Mouse (Mus musculus): ENCODE data around the gene Jak1. TPM values are rescaled to one million over a fixed set of nuclear protein-coding genes. Genes with fewer than 3 reads are reported as not detected.
A peak's percentile ranks its signal among the peaks of the same experiment; 100 is the strongest.

Gene Jak1
- polyA plus RNA-seq (2016; fragmentation: Nextera tagmentation; extraction: Ambion mirVana): 42.3 and 48.6 TPM in 2 replicates

DNA sequence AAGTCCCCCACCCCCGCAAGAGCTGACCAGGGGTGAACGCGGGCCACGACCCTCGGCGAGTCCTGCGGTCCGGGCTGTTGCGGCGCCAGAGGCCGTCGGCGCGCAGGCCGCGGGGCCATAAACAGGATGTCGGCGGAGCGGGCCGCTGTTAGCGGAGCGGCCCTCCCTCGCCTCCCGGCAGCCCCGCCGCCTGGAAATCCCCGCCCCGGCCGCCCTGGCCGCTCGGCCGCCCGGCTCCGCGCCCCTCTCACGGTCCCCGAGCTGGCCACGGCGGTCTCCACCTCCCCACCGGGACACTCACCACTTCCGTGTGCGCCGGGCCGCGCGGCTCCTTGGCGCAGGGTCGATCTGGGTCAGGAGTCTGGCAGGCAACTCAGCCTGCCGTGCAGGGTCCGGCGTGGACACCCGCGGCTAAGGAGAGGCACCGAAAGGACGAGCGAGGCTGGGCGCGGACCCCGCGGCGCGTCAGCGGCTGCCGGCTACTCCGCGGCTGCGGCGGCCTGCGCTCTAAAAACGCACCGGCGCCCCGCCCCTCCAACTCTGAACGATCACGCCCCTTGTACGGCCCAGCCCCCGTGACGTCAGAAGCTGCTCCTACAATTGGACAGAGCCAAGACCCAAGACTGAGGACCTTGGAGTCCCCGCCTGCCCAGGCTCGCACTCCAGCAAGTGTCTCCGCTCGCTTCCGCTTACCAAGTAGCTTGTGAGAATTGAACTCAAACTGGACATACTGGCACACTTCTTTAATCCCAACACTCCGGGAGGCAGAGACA is at the start of gene Jak1:
Gene Jak1 (minus strand): TSS at position 542 of the 773 bp plus-strand sequence.
- Histone ChIP-seq H3K9me3 (replicated peaks) (no peaks in the 10 kb centered on the region), H3K27me3 (ENCODE audit: low read depth, poor library complexity, severe bottlenecking) (peaks cover 22% of the 10 kb centered on the region), H3K36me3 (no peaks in the 10 kb centered on the region), H3K4me3 (peak within 1 kb of the TSS; percentile 93), H3K4me1 (peaks cover 18% of the 10 kb centered on the region), H3K27ac (replicated peaks) (peak within 1 kb of the TSS; percentile 90)
- peak; percentile 97 for DNase-seq (ENCODE audit: low spot score)
- under 1% methylated on average over 79 of the region's 84 CpGs for WGBS

DNA sequence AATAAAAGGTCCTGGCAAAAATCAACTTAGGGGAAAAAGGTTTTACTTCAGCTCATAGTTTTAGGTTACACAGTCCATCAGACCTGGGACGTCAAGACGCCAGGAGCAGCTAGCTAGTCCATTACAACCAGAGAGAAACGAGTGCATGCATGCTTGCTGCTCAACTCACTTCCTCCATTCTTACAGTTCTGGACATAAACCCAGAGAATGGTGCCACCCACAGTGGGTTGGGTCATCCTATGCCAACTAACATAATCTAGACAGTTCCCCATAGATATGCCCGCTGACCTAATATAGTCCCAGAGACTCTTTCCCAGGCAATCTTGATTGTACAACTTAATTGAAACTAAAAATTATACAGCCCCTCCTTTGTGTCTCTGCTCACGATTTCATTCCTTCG is 47.0 kb upstream of the Jak1 start:
- Histone ChIP-seq H3K4me1 (no peaks in the 10 kb centered on the region), H3K36me3 (no peaks in the 10 kb centered on the region), H3K4me3 (no peak overlapping the region), H3K27ac (replicated peaks) (no peak overlapping the region), H3K27me3 (ENCODE audit: low read depth, poor library complexity, severe bottlenecking) (peaks cover 23% of the 10 kb centered on the region), H3K9me3 (replicated peaks) (no peaks in the 10 kb centered on the region)
- DNase-seq (ENCODE audit: low spot score): no peak
- 87% methylated on average over 6 of the region's 6 CpGs for WGBS

DNA sequence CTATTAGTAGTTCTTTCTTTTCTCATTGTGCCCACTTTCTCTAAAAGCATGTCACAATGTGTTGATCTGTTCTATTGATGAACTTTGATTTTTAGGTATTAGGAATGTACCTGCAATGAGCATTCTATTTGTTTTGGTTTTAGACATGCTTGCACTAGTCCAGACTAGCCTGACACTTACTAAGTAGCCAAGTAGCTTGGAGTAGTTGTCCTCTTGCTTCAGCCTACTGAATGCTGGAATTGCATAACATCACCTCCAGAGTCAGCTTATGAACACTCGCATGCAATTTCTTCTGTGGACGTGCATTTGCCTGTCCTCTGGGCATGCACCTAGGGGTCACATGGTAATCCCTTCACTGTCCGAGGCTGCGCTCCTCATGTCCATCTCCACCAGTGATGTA is 43.1 kb upstream of the Jak1 start:
- 88% methylated on average over 4 of the region's 4 CpGs for WGBS
- Histone ChIP-seq H3K27ac (replicated peaks) (no peak overlapping the region), H3K4me1 (no peaks in the 10 kb centered on the region), H3K36me3 (no peaks in the 10 kb centered on the region), H3K27me3 (ENCODE audit: low read depth, poor library complexity, severe bottlenecking) (peaks cover 9% of the 10 kb centered on the region), H3K4me3 (no peak overlapping the region), H3K9me3 (replicated peaks) (no peaks in the 10 kb centered on the region)
- no peak for DNase-seq (ENCODE audit: low spot score)

DNA sequence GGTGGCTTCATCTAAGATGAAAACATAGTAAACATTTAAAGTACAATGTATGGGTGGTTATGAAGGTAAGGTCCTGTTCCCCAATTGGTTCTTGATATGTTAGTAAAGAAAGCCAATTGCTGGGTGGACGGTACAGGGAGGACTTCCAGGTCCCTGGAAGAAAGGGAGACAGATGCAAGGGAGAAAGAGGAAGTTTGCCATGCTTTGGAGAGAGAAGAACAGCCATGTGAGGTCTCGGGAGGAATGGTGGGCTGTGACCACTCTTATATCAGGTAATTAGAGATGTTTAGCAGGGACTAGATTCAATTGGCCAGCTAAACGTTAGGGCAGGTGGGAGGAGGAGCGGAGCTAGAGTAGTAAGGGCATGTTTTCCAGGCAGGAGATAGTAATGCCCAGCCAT is 42.2 kb upstream of the Jak1 start:
- WGBS: 81% methylated on average over 4 of the region's 4 CpGs
- no peaks in the 10 kb centered on the region for H3K4me1 ChIP-seq
- DNase-seq (ENCODE audit: low spot score): no peak
- no peak overlapping the region for H3K4me3 ChIP-seq
- H3K27me3 ChIP-seq (ENCODE audit: low read depth, poor library complexity, severe bottlenecking): 0 out of 2 replicates have a peak, but pooled peaks cover under 1% of the 10 kb centered on the region
- H3K36me3 ChIP-seq: no peaks in the 10 kb centered on the region
- H3K9me3 ChIP-seq (replicated peaks): no peaks in the 10 kb centered on the region
- no peak overlapping the region for H3K27ac ChIP-seq (replicated peaks)

DNA sequence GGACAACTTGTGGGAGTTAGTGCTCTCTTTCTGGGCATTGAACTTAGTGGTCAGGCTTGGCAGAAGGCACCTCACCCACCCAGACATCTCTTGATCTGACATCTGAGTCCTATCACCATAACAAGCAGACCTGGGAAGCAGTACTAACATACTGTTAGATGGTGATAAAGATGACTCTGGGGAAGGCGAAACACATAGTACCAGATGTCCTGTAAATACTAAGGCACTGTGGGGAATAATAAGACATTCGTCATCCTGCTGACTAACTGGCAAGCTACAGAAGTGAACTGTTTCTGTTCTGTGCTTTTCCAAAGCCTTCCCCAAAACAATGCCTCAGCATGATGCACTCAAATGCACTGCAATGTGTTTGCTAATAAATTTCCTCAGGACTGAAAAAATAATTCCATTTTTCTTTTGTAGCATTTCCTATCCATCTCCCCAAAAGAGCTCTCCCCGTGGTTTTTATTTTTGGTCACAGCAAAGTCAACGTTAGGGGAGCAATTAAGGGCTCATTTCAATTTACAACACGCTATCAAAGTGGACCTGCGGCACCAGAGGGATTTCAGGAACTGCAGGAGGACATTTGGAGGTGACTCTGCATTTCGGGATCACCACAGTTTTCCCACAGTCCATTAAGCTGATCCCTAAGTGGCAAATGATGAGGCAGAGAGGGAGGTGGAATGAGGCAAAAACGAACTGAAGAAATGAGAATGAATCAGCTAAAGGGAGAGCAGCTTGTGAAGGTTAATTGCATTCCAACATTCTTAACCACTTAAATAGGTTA is 41.2 kb upstream of the Jak1 start:
- H3K4me3 ChIP-seq: no peak overlapping the region
- no peaks in the 10 kb centered on the region for H3K9me3 ChIP-seq (replicated peaks)
- 69% methylated on average over 8 of the region's 8 CpGs for WGBS
- no peak overlapping the region for H3K27ac ChIP-seq (replicated peaks)
- H3K36me3 ChIP-seq: no peaks in the 10 kb centered on the region
- H3K4me1 ChIP-seq: no peaks in the 10 kb centered on the region
- H3K27me3 ChIP-seq (ENCODE audit: low read depth, poor library complexity, severe bottlenecking): no peaks in the 10 kb centered on the region
- no peak for DNase-seq (ENCODE audit: low spot score)

DNA sequence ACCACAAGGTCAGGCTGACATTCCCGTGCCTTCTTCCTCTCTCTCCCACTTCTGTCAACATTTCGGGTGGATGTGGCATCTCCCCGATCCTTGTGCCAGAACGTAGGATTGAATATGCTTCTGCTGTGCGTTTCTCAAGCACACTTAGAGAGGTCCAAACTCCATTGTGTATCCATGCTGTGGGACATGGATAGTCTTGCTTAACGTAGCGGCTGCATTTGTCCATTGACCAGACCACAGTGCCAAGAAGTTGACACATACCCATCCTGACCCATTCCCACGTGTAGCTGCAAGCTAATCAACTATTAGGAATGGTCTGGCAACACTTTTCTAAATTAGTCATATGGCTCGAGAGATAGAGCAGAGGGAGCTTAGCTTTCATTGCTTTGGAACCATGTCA is 40.0 kb upstream of the Jak1 start:
- H3K27me3 ChIP-seq (ENCODE audit: low read depth, poor library complexity, severe bottlenecking): no peaks in the 10 kb centered on the region
- 84% methylated on average over 9 of the region's 9 CpGs for WGBS
- H3K27ac ChIP-seq (replicated peaks): no peak overlapping the region
- no peaks in the 10 kb centered on the region for H3K9me3 ChIP-seq (replicated peaks)
- H3K4me3 ChIP-seq: no peak overlapping the region
- 0 out of 2 replicates have a peak, but pooled peaks cover 2% of the 10 kb centered on the region for H3K4me1 ChIP-seq
- H3K36me3 ChIP-seq: no peaks in the 10 kb centered on the region
- no peak for DNase-seq (ENCODE audit: low spot score)

DNA sequence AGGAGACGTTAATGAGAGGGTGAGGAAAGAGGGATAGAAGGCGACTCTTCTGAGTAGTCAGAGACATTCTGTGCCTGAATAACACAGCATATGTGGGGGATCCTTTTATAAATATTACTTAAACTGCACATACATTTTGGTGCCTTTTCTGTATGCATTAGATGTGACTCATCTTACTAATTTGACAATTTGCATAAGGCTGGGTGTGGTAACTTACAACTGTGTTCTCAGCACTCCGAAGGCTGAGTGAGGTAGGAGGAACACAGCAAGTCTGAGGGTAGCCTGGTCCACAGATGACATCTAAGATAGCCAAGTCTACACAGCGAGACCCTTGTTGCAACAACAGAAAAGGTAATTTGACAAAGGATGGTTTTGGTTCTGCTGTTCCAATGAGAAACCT is 39.0 kb upstream of the Jak1 start:
- WGBS: 88% methylated on average over 4 of the region's 4 CpGs
- Histone ChIP-seq H3K27me3 (ENCODE audit: low read depth, poor library complexity, severe bottlenecking) (no peaks in the 10 kb centered on the region), H3K36me3 (no peaks in the 10 kb centered on the region), H3K4me1 (0 out of 2 replicates have a peak, but pooled peaks cover 2% of the 10 kb centered on the region), H3K27ac (replicated peaks) (no peak overlapping the region), H3K9me3 (replicated peaks) (no peaks in the 10 kb centered on the region), H3K4me3 (no peak overlapping the region)
- no peak for DNase-seq (ENCODE audit: low spot score)

DNA sequence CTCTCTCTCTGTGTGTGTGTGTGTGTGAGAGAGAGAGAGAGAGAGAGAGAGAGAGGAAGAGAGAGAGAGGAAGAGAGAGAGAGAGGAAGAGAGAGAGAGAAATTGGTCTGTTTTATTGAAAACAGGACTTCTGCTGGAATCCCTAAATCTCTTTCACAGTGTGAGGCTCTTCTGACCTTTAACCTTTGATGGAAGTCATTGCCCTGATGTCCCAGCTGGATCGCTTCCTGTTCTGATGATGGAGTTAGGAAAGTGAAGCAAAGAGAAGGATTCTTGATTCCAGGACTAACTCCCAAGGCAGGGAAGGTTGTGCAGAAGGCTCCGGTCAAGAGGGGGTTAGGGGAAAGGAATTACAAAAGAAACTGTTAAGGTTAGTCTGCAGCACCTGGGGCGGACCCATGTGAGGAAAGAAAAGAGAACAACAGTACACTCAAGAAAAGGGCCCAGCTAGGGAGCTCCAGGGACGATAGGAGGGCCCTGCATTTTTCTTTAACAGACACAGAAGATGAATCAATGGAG is 35.4 kb upstream of the Jak1 start:
- Histone ChIP-seq H3K36me3 (no peaks in the 10 kb centered on the region), H3K4me3 (no peak overlapping the region), H3K9me3 (replicated peaks) (no peaks in the 10 kb centered on the region), H3K27ac (replicated peaks) (no peak overlapping the region), H3K27me3 (ENCODE audit: low read depth, poor library complexity, severe bottlenecking) (peaks cover 15% of the 10 kb centered on the region), H3K4me1 (0 out of 2 replicates have a peak, but pooled peaks cover 2% of the 10 kb centered on the region)
- no peak for DNase-seq (ENCODE audit: low spot score)
- 58% methylated on average over 4 of the region's 4 CpGs for WGBS

DNA sequence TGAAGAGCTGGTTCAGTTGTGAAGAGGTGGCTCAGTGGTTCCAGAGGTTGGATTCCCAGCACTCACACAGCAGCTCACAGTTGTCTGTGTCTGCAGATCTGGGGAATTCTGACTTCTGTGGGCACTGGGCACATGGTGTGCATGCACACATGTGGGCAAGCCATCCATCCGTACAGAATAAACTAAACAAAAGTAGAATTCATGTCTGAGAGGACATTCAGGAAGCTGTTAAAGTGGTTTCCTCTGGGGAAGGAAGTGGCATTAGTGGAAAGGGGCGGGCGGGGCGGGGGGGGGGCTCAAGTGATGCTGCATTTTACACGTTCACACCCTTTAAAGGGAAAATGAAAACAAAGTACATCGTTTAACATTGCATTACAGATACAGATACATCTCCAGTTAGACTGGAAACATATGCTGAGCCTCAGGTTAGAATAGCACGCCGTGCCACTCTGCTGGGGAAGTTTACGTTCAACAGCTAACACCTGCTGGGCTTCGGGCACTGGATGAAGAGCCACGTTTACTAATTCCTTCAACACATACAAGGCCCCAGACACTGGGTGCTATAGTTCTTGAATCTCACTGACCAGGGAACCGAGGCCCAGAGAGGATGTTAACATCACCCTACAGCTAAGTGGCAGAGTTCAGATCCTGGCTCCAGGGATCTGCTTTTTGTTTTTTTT is 33.4 kb upstream of the Jak1 start:
- WGBS: 79% methylated on average over 12 of the region's 12 CpGs

DNA sequence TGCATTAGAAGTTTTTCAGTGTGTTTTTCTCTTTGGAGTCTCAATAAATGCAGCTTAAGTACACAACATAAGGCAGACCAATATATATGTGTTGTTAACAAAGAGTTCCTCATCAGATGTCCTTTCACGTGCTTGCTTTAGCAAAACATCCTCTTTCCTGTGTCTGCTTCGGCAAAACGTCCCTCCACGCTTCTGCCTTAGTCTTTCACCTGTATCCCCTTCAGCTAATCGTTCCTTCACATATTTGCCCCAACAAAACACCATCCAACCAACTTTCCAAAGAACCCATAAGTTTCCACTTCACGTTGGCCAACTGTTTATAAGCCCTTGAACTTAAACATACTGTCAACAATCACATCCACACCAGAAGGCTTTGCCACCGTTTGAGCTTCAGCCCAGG is 31.8 kb upstream of the Jak1 start:
- H3K4me1 ChIP-seq: peaks cover 19% of the 10 kb centered on the region
- H3K36me3 ChIP-seq: no peaks in the 10 kb centered on the region
- 87% methylated on average over 7 of the region's 7 CpGs for WGBS
- no peaks in the 10 kb centered on the region for H3K9me3 ChIP-seq (replicated peaks)
- no peak overlapping the region for H3K27ac ChIP-seq (replicated peaks)
- H3K27me3 ChIP-seq (ENCODE audit: low read depth, poor library complexity, severe bottlenecking): peaks cover 51% of the 10 kb centered on the region
- DNase-seq (ENCODE audit: low spot score): no peak
- no peak overlapping the region for H3K4me3 ChIP-seq

More for the DNA sequence above, 33.4 kb upstream of the Jak1 start:
- Histone ChIP-seq H3K27ac (replicated peaks) (no peak overlapping the region), H3K4me3 (no peak overlapping the region), H3K9me3 (replicated peaks) (no peaks in the 10 kb centered on the region), H3K27me3 (ENCODE audit: low read depth, poor library complexity, severe bottlenecking) (peaks cover 35% of the 10 kb centered on the region), H3K36me3 (no peaks in the 10 kb centered on the region), H3K4me1 (peaks cover 3% of the 10 kb centered on the region; the same call in 1 of the 2 replicates)
- no peak for DNase-seq (ENCODE audit: low spot score)

DNA sequence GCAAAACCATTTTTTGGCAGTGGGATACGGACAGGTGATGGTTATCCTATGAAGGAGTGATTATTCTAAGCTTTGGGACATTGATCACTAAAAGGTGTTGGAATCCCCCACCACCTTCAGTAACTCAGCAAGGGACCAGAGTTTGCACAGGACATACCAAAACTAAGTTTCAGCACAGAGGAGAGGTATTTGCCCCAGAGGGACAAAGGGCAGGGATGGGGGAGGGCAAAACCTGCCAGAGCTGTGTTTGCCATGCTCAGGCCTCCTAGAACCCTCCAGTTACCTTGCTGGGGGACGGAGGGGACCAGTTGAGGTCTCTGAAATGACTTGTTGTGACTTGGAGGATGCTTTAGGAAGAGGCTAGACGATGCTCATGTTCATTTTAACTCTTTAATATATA is 30.7 kb upstream of the Jak1 start:
- H3K27ac ChIP-seq (replicated peaks): no peak overlapping the region
- peaks cover 19% of the 10 kb centered on the region for H3K4me1 ChIP-seq
- no peaks in the 10 kb centered on the region for H3K9me3 ChIP-seq (replicated peaks)
- no peak for DNase-seq (ENCODE audit: low spot score)
- H3K36me3 ChIP-seq: no peaks in the 10 kb centered on the region
- H3K27me3 ChIP-seq (ENCODE audit: low read depth, poor library complexity, severe bottlenecking): peaks cover 62% of the 10 kb centered on the region
- no peak overlapping the region for H3K4me3 ChIP-seq
- WGBS: 74% methylated on average over 3 of the region's 3 CpGs

DNA sequence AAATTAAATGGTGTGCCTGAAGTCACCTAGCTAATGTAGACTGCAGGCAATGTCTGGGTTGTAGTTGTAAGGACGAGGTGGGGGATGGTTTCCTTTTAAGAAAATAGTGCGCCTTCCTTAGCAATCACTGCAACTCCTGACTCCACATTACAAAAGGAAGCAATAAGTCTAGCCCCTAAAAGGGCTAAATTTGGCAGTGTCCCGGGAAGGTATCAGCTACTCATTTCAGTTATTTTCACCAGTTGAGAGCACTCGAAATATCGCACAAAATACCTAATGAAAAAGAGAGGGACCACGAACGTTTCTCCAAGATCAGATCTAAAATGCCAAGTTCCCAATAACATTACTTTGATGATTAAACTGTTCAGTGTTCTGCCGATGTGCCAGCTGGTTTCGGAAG is 28.6 kb upstream of the Jak1 start:
- H3K4me1 ChIP-seq: peaks cover 23% of the 10 kb centered on the region
- H3K9me3 ChIP-seq (replicated peaks): no peaks in the 10 kb centered on the region
- peak overlapping the region; percentile 55 for H3K4me3 ChIP-seq
- DNase-seq (ENCODE audit: low spot score): no peak
- H3K27ac ChIP-seq (replicated peaks): no peak overlapping the region
- peaks cover 83% of the 10 kb centered on the region for H3K27me3 ChIP-seq (ENCODE audit: low read depth, poor library complexity, severe bottlenecking)
- H3K36me3 ChIP-seq: no peaks in the 10 kb centered on the region
- 43% methylated on average over 9 of the region's 9 CpGs for WGBS

All from midbrain, embryonic 10.5 days (tissue).